Mouse (Mus musculus) heart, postnatal 0 days (tissue): Measurements from ENCODE around the gene Calm1. TPM values are rescaled to one million over a fixed set of nuclear protein-coding genes. Genes with fewer than 3 reads are reported as not detected.
A peak's percentile ranks its signal among the peaks of the same experiment; 100 is the strongest.
"Not testable (repeated sequence)": the region's sequence is repeated elsewhere in the genome, so short reads cannot be mapped to it uniquely, and the experiment has no call there.

Experiments
- ATAC-seq: fragments of 200-750 bp; cut with Nextera tagmentation; 2 replicates; pipeline ENCODE4 v1.8.0; 2017; ENCODE audit warnings: low read depth, moderate number of reproducible peaks, moderate library complexity; ENCODE audit not compliant: insufficient read depth
- DNase-seq: peaks from one replicate; pipeline ENCODE4 v3.0.0-alpha.2; 2016; ENCODE audit warnings: low spot score
- H3K27ac ChIP-seq: fragments of 300-500 bp; sonication (generic); 2 replicates; pipeline ENCODE4 v1.5.1; 2014; ENCODE audit warnings: low read depth, mild to moderate bottlenecking
- H3K27me3 ChIP-seq: fragments of 300-500 bp; sonication (generic); 2 replicates; pipeline ENCODE4 v1.6.1; 2014; ENCODE audit warnings: low read length, mixed read lengths; ENCODE audit not compliant: control insufficient read depth, insufficient read depth
- H3K36me3 ChIP-seq: fragments of 300-500 bp; sonication (generic); replicated peaks from 2 replicates; pipeline ENCODE4 v1.6.1; 2014; ENCODE audit warnings: low read length, mixed read lengths; ENCODE audit not compliant: control insufficient read depth, insufficient read depth
- H3K4me1 ChIP-seq: fragments of 300-500 bp; sonication (generic); 2 replicates; pipeline ENCODE4 v1.6.1; 2014; ENCODE audit warnings: antibody characterized with exemption; ENCODE audit not compliant: control insufficient read depth, insufficient read depth
- H3K4me2 ChIP-seq: fragments of 300-500 bp; sonication (generic); 2 replicates; pipeline ENCODE4 v1.6.1; 2014; ENCODE audit warnings: low read depth, mild to moderate bottlenecking, low read length, moderate library complexity
- H3K4me3 ChIP-seq: fragments of 300-500 bp; sonication (generic); 2 replicates; pipeline ENCODE4 v1.5.1; 2014; ENCODE audit warnings: low read depth, low read length
- H3K9ac ChIP-seq: fragments of 300-500 bp; sonication (generic); replicated peaks from 2 replicates; pipeline ENCODE4 v1.6.1; 2014; ENCODE audit warnings: low read depth, low read length, mixed read lengths
- H3K9me3 ChIP-seq: fragments of 300-500 bp; sonication (generic); replicated peaks from 2 replicates; pipeline ENCODE4 v1.6.1; 2016; ENCODE audit warnings: low read length; ENCODE audit not compliant: control insufficient read depth
- CTCF ChIP-seq: IDR thresholded peaks from 2 replicates; pipeline ENCODE4 v1.5.1; 2016; ENCODE audit warnings: antibody characterized with exemption, control low read depth, low read depth
- EP300 ChIP-seq: IDR thresholded peaks from 2 replicates; pipeline ENCODE4 v1.6.1; 2016; ENCODE audit warnings: antibody characterized with exemption, low read depth
- WGBS: fragments of 180-500 bp; shearing (Covaris S2); extraction: QIAGEN DNeasy Blood & Tissue Kit; methylation state at CpG from one replicate; pipeline ENCODE4 v1.1.7; 2014; 5-methylcytosine and 5-hydroxymethylcytosine counted together
- polyA plus RNA-seq: library from polyadenylated mRNA; unstranded; fragments of >200 nt; fragmentation: Nextera tagmentation; extraction: Ambion mirVana; gene quantifications from 2 replicates; pipeline ENCODE4 v1.2.1, GENCODE M21; 2015
- total RNA-seq: library from RNA; depleted of rRNA; stranded (reverse); fragments of >200 nt; gene quantifications from 2 replicates; pipeline ENCODE4 v1.2.3, GENCODE M21; 2014; ENCODE audit warnings: low replicate concordance

The Calm1 gene
- total and polyA plus RNA-seq, 2 experiments from 2014 or later: 375 to 771 TPM

- H3K4me2 ChIP-seq: no peak overlapping the region
- H3K27ac ChIP-seq: no peak overlapping the region
Observed at GRCm38 (mm10) chr12:100211453-100212185, 12.4 kb downstream of the Calm1 start.

DNA sequence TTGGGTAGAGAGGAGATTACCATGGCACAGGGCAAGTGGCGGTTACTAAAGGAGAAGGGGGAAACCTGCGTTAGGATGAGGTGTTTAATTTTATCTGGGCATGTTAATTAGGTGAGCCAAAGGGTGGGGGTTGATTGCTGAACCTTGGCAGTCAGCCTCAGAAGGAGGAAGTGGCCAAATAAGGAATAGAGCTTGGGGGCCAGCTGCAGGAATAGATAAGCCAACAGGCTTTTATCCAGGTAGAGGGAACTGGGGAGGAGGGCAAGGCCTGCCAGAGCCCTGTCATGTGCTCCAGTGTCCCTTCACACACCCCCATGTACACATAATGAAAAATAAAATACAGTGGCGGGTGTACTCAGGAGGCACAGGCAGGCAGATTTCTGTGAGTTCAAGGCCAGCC lies 13.2 kb downstream of the Calm1 start:
- no peak overlapping the region for H3K27ac ChIP-seq
- peaks cover 9% of the 10 kb centered on the region; the same call in 1 of the 2 replicates for H3K4me1 ChIP-seq
- H3K36me3 ChIP-seq: peaks cover 13% of the 10 kb centered on the region
- peak; percentile 27 for DNase-seq
- ATAC-seq: no peak
- no peak for TF ChIP-seq CTCF
- H3K4me3 ChIP-seq: no peak overlapping the region
- no peaks in the 10 kb centered on the region; the same call in 1 of the 2 replicates for H3K9me3 ChIP-seq
- H3K4me2 ChIP-seq: no peak overlapping the region
- WGBS: 21% methylated on average over 3 of the region's 3 CpGs
- H3K9ac ChIP-seq: no peak overlapping the region
- H3K27me3 ChIP-seq: no peaks in the 10 kb centered on the region

More at GRCm38 (mm10) chr12:100211453-100212185, 12.4 kb downstream of the Calm1 start:
- peaks cover 9% of the 10 kb centered on the region; the same call in 1 of the 2 replicates for H3K4me1 ChIP-seq
- TF ChIP-seq CTCF (no peak), EP300 (no peak)
- no peaks in the 10 kb centered on the region; the same call in 1 of the 2 replicates for H3K9me3 ChIP-seq
- H3K9ac ChIP-seq: no peak overlapping the region
- ATAC-seq: no peak
- no peaks in the 10 kb centered on the region for H3K27me3 ChIP-seq
- DNase-seq: no peak
- no peak overlapping the region for H3K4me3 ChIP-seq
- WGBS: 72% methylated on average over 5 of the region's 5 CpGs
- H3K36me3 ChIP-seq: peaks cover 21% of the 10 kb centered on the region

DNA sequence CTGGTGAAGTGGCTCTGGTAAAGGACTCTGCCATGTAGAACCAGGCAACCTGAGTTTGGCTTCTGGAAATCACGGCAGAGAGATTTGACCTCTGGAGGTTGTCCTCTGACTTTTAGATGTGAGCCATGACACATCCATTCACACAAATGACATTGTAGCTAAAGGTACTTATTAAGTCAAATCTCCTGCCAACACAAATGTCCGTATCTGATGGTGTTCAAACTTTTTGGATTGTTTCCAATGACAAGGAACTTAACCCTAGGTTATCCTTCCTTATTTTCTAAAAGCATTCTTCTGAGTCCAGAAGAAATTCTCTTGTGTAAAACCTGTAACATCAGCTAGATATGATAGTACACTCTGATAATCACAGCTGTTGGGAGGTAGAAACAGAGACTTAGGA lies 13.9 kb downstream of the Calm1 start:
- no peak overlapping the region for H3K9ac ChIP-seq
- no peak overlapping the region for H3K4me3 ChIP-seq
- no peaks in the 10 kb centered on the region; the same call in 1 of the 2 replicates for H3K9me3 ChIP-seq
- H3K27me3 ChIP-seq: no peaks in the 10 kb centered on the region
- DNase-seq: no peak
- ATAC-seq: no peak
- 44% methylated on average over 2 of the region's 2 CpGs for WGBS
- no peak overlapping the region for H3K4me2 ChIP-seq
- peaks cover 6% of the 10 kb centered on the region; the same call in 1 of the 2 replicates for H3K36me3 ChIP-seq
- no peak overlapping the region for H3K27ac ChIP-seq
- peaks cover 9% of the 10 kb centered on the region; the same call in 1 of the 2 replicates for H3K4me1 ChIP-seq
- TF ChIP-seq EP300 (no peak), CTCF (no peak)

DNA sequence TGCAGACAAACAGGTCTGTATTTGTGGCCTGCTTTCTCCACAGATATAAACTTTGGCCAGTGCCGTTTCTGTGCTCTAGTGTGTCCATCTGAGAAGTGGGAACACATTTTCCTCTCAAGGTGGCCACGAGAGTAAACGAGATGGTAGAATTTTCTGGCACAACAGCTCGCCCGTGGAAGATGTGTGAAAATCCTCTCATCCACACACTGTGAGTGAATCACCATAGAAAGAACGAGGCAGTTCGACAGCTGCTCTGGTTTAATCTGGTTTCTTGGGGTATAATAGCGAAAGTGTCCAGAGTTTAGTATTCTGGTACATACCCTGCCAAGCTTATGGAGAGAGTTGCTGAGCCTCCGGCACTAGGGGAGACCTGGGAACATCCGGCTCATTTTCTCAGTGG lies 14.9 kb downstream of the Calm1 start:
- no peak for ATAC-seq
- no peak overlapping the region for H3K9ac ChIP-seq
- H3K4me1 ChIP-seq: peaks cover 9% of the 10 kb centered on the region; the same call in 1 of the 2 replicates
- TF ChIP-seq EP300: no peak
- no peak for TF ChIP-seq CTCF
- WGBS: 94% methylated on average over 10 of the region's 10 CpGs
- no peaks in the 10 kb centered on the region; the same call in 1 of the 2 replicates for H3K36me3 ChIP-seq
- H3K27me3 ChIP-seq: no peaks in the 10 kb centered on the region
- H3K4me3 ChIP-seq: no peak overlapping the region
- DNase-seq: no peak
- no peak overlapping the region for H3K27ac ChIP-seq
- H3K9me3 ChIP-seq: no peaks in the 10 kb centered on the region; the same call in 1 of the 2 replicates
- no peak overlapping the region for H3K4me2 ChIP-seq

- 45% methylated on average over 3 of the region's 3 CpGs for WGBS
- ATAC-seq: no peak
- H3K4me2 ChIP-seq: no peak overlapping the region
Observed at GRCm38 (mm10) chr12:100214738-100215137, 15.5 kb downstream of the Calm1 start.

DNA sequence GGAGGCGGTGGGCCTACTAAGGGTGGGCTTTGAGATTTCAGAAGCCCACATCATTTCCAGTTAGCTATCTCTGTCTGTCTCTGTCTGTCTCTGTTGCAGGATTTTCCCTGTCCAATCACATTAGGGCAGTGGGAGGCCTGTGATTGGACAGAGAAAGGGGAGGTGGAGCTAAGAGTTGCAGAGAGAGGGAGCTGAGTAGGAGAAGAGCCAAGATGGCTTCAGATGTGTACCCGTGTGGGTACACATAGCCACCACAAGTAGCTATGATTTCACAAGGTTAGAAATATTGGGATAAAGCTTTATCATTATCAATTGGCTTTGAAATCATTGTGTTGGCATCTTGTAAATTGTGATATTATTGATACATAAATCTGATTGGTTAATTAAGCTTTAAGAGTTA lies 17.9 kb downstream of the Calm1 start:
- not testable (repeated sequence) for ATAC-seq, H3K4me3 ChIP-seq, H3K27ac ChIP-seq, DNase-seq, H3K36me3 ChIP-seq, H3K9ac ChIP-seq, H3K4me2 ChIP-seq, H3K27me3 ChIP-seq, H3K9me3 ChIP-seq, H3K4me1 ChIP-seq
- 89% methylated on average over 2 of the region's 2 CpGs for WGBS

More at GRCm38 (mm10) chr12:100214738-100215137, 15.5 kb downstream of the Calm1 start:
- TF ChIP-seq EP300: no peak
- TF ChIP-seq CTCF: no peak
- no peaks in the 10 kb centered on the region for H3K27me3 ChIP-seq
- no peak overlapping the region for H3K27ac ChIP-seq
- no peak overlapping the region for H3K4me3 ChIP-seq
- H3K36me3 ChIP-seq: no peaks in the 10 kb centered on the region
- peaks cover 9% of the 10 kb centered on the region; the same call in 1 of the 2 replicates for H3K4me1 ChIP-seq
- no peaks in the 10 kb centered on the region; the same call in 1 of the 2 replicates for H3K9me3 ChIP-seq
- no peak overlapping the region for H3K9ac ChIP-seq
- no peak for DNase-seq
